In genomic region chr9:40783641-40784373, GRCm38 (mm10) we compare ENCODE assay signal across 7 mouse cellular contexts. TPM values are rescaled to one million over a fixed set of nuclear protein-coding genes. Genes with fewer than 3 reads are reported as not detected.
DNase-seq lines count a peak whose midpoint lies in the region; ATAC-seq and TF ChIP-seq lines count a peak whose summit lies in the region.

No protein-coding gene starts in this region.

- H3K4me1 ChIP-seq in ES-E14 (ENCODE audit: control insufficient read depth in 2 of 2, insufficient read depth in 2 of 2, low read length in 2 of 2, poor library complexity in 1 of 2): peaks cover 8 to 10% of the 10 kb centered on the region in 2 experiments
- peaks cover 15% of the 10 kb centered on the region; the same call in 1 of the 2 replicates for H3K4me1 ChIP-seq in heart, embryonic 15.5 days (replicated peaks)

- WGBS in heart, embryonic 15.5 days: 28% methylated on average over 13 of the region's 13 CpGs
- 36% methylated on average over 13 of the region's 13 CpGs for WGBS in macrophage (ENCODE audit: missing documents)

- peak overlapping the region; percentile 96 for H3K27ac ChIP-seq in ES-E14 (ENCODE audit: insufficient read depth, low read depth, low read length, poor library complexity, severe bottlenecking)
- H3K27ac ChIP-seq in heart, embryonic 15.5 days: peak overlapping the region; percentile 71
- peak overlapping the region; percentile 92 for H3K27ac ChIP-seq in macrophage

- peak overlapping the region; percentile 36 for H3K4me2 ChIP-seq in heart, embryonic 15.5 days

- DNase-seq in ES-E14 (ENCODE audit: low read depth, low spot score): peak; percentile 90
- peak; percentile 75 for DNase-seq in embryo, embryonic 11 days
- DNase-seq in kidney, postnatal 14 days: peak; percentile 80
- peak; percentile 85 to 90 for DNase-seq in spleen, postnatal 36 days (ENCODE audit: low spot score in 2 of 2)

- peak overlapping the region; percentile 49 for H3K9ac ChIP-seq in ES-E14 (ENCODE audit: insufficient read depth, low read depth, low read length, poor library complexity, severe bottlenecking)
- H3K9ac ChIP-seq in heart, embryonic 15.5 days: no peak overlapping the region

- peak; percentile 66; the same call in 1 of the 2 replicates for ATAC-seq in heart, embryonic 15.5 days (replicated peaks; ENCODE audit: insufficient number of reproducible peaks, insufficient read depth, low FRiP score, low read depth)
- ATAC-seq in erythroblast, adult 5-6 weeks (replicated peaks; ENCODE audit: low FRiP score, poor library complexity, severe bottlenecking): no peak

- in situ Hi-C loops in ES-E14 (cut with MboI; ENCODE audit: low sequenced_read_pairs in 2 of 2, unreplicated experiment in 2 of 2): no loop called here

- H3K9me3 ChIP-seq in ES-E14 (ENCODE audit: control insufficient read depth, insufficient read depth, low read depth, low read length): no peaks in the 10 kb centered on the region
- H3K9me3 ChIP-seq in heart, embryonic 15.5 days (replicated peaks): no peaks in the 10 kb centered on the region

- no peaks in the 10 kb centered on the region for H3K79me2 ChIP-seq in macrophage (ENCODE audit: inconsistent target)

- no peaks in the 10 kb centered on the region for H3K27me3 ChIP-seq in heart, embryonic 15.5 days

- H3K4me3 ChIP-seq in ES-E14 (ENCODE audit: insufficient read depth in 1 of 2, low read depth in 1 of 2, low read length in 2 of 2, poor library complexity in 1 of 2, severe bottlenecking in 1 of 2) (peak overlapping the region; percentile 47 to 50), macrophage (ENCODE audit: inconsistent target) (no peak overlapping the region)
- no peak overlapping the region for H3K4me3 ChIP-seq in heart, embryonic 15.5 days

- H3K36me3 ChIP-seq in ES-E14 (ENCODE audit: control insufficient read depth, insufficient read depth, low read length, poor library complexity, severe bottlenecking) (no peaks in the 10 kb centered on the region), macrophage (ENCODE audit: inconsistent target) (no peaks in the 10 kb centered on the region)
- no peaks in the 10 kb centered on the region for H3K36me3 ChIP-seq in heart, embryonic 15.5 days

TF ChIP-seq in ES-E14, 5 proteins besides CTCF, POLR2A, EP300 and RAD21:
- TF ChIP-seq ZNF384 (IDR thresholded peaks at IDR 0.05; ENCODE audit: low read depth, low read length): peak; percentile 94
- no peak for TF ChIP-seq ZC3H11A (IDR thresholded peaks at IDR 0.05; ENCODE audit: borderline replicate concordance, low read depth, low read length)

RNA-seq across cellular contexts. Expression of gene Hspa8, which starts 17.0 kb away (rescaled TPM):
- 3,361 and 3,988 TPM in 2 replicates for total RNA-seq in ES-E14 (2012; rRNA removed)
- polyA plus RNA-seq in heart, embryonic 15.5 days (2015; fragmentation: Nextera tagmentation; extraction: Ambion mirVana): 1,867 and 1,945 TPM in 2 replicates
- 100 to 1,000 TPM; 183 to 800 (median 346) TPM for total RNA-seq in macrophage (2018; cell fraction: chromatin; rRNA removed)
- 1,000 to 10,000 TPM; 1,453 to 2,341 (median 1,907) TPM for total RNA-seq in macrophage (2018; cell fraction: cytosol; rRNA removed)
- 1,000 to 10,000 TPM in 10 of 26 experiments, 100 to 1,000 TPM in 16; 433 to 1,679 (median 948) TPM for total RNA-seq in macrophage (2018; cell fraction: nucleus; rRNA removed)
- polyA plus RNA-seq in macrophage (2018): 1,550 to 2,580 TPM (median 2,450 TPM) in 3 replicates
- total RNA-seq in erythroblast, adult 5-6 weeks (2015; ENCODE audit: low replicate concordance): 767 and 958 TPM in 2 replicates
- total RNA-seq in erythroblast, adult 5-6 weeks (2017; ENCODE audit: low replicate concordance): 825 and 1,090 TPM in 2 replicates

Comparison
In these comparisons a context has a peak if more than half of its experiments do, and no peak if none do; other contexts are left out.
1. H3K4me3 ChIP-seq: peak in ES-E14 (2 of 2); none in heart, embryonic 15.5 days (single experiment) and macrophage (single experiment).
2. Peak in every context shown above with its lines, with median percentiles within 50 percentile points of each other: DNase-seq and H3K27ac ChIP-seq.